Mouse (Mus musculus) adipose tissue, adult 10 weeks (tissue): ENCODE measurements around the gene Defb20. TPM values are rescaled to one million over a fixed set of nuclear protein-coding genes. Genes with fewer than 3 reads are reported as not detected.

ENCODE experiments used
- polyA plus RNA-seq: library from polyadenylated mRNA; stranded (reverse); fragments of 350-450 nt; fragmentation: Illumina TruSeq; extraction: RNeasy Lipid Tissue Mini Kit (QIAGEN cat#74804); gene quantifications from one replicate; pipeline ENCODE4 v1.2.3, GENCODE M21; 2014; ENCODE audit warnings: low read depth, low replicate concordance

Gene Defb20
- polyA plus RNA-seq, result 5,596 TPM

GRCm38 (mm10) chr2:152476763-152477162 lies at the start of gene Defb20:
Defb20 (plus strand) TSS chr2:152477063.

GRCm38 (mm10) chr2:152464570-152465150 lies 12.2 kb upstream of the Defb20 start, which contains the start of gene Defb23:
Defb23 (minus strand) TSS chr2:152464620.

GRCm38 (mm10) chr2:152490038-152490437 lies 13.2 kb downstream of the Defb20 start, which contains the start of gene Defb22:
Defb22 (minus strand) TSS chr2:152490138.

DNA sequence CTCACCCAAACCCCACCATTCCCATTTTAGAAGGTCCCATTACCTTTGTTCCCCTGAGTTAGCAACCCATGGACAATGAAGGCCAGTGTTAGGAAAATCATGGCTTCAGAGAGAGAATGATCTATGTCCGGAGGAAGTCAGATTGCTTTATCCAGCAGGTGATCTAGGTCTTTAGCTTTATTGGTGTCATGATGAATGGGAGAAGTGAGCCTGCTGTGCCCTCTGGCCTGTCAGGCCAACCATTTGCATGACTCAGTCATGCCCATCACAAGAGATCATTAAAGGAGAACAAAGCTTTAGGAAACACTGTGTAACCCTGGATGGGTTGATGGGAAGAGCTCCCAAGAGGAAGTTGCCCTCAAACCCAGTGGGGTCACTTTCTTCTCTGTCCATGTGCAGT lies 34.7 kb downstream of the Defb20 start, which contains the start of gene Defb26:
Gene Defb26 (minus strand): TSS at position 101 of the 400 bp plus-strand sequence.

DNA sequence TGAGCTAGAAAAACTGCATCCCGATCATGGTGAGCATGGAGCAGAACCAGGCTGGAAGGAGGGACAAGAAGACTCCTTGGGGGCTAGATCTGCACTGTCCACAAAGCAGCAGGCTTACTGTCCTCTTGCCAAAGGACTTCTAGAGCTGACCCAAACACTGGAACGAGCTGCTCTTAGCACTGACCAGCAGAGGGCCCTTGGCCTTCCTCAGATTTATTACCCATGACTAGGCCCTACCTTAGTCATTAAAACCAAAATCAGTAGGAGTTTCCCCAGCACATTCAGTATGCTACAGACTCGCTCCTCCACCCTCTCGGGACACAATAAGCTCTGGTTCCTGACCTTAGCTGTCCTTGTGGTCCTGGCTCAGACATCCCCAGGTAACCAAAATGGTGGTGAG lies 41.1 kb downstream of the Defb20 start, which contains the start of gene Defb28:
Gene Defb28 (plus strand): TSS at position 275 of the 400 bp plus-strand sequence.

Other genes with a start within 250 kb of the Defb20 start
- gene Tbc1d20, start 183.2 kb upstream of the Defb20 start, polyA plus RNA-seq, result 64.9 TPM
- 61.0 TPM for gene Rbck1, start 144.4 kb upstream of the Defb20 start, polyA plus RNA-seq
- gene Trib3, start 133.0 kb upstream of the Defb20 start, polyA plus RNA-seq, result 3.1 TPM
- gene Nrsn2, start 100.4 kb upstream of the Defb20 start, polyA plus RNA-seq, result not detected
- 13.1 TPM for gene Sox12, start 79.0 kb upstream of the Defb20 start, polyA plus RNA-seq
- 6.4 TPM for gene Zcchc3, start 62.0 kb upstream of the Defb20 start, polyA plus RNA-seq
- 7.5 TPM for gene 6820408C15Rik, start 61.5 kb upstream of the Defb20 start, polyA plus RNA-seq
- 773 TPM for gene Defb23, start 12.4 kb upstream of the Defb20 start, polyA plus RNA-seq
- 725 TPM for gene Defb22, start 13.1 kb downstream of the Defb20 start, polyA plus RNA-seq
- 117 TPM for gene Defb26, start 34.6 kb downstream of the Defb20 start, polyA plus RNA-seq
- 1,277 TPM for gene Defb28, start 41.2 kb downstream of the Defb20 start, polyA plus RNA-seq
- 321 TPM for gene Defb29, start 63.0 kb downstream of the Defb20 start, polyA plus RNA-seq
- 2,150 TPM for gene Gm17416, start 92.3 kb downstream of the Defb20 start, polyA plus RNA-seq
- gene Defb21, start 95.7 kb downstream of the Defb20 start, polyA plus RNA-seq, result 719 TPM
- 22.8 TPM for gene Defb19, start 103.2 kb downstream of the Defb20 start, polyA plus RNA-seq
- gene Defb45, start 122.3 kb downstream of the Defb20 start, polyA plus RNA-seq, result 531 TPM
- 6.9 TPM for gene Defb36, start 127.3 kb downstream of the Defb20 start, polyA plus RNA-seq
- 4,016 TPM for gene Defb25, start 146.0 kb downstream of the Defb20 start, polyA plus RNA-seq
- gene Rem1, start 149.9 kb downstream of the Defb20 start, polyA plus RNA-seq, result 42.9 TPM
- gene H13, start 192.4 kb downstream of the Defb20 start, polyA plus RNA-seq, result 115 TPM
- gene Mcts2, start 210.0 kb downstream of the Defb20 start, polyA plus RNA-seq, result 14.8 TPM